Mouse (Mus musculus): ENCODE results near the gene Pik3r1.

DNA sequence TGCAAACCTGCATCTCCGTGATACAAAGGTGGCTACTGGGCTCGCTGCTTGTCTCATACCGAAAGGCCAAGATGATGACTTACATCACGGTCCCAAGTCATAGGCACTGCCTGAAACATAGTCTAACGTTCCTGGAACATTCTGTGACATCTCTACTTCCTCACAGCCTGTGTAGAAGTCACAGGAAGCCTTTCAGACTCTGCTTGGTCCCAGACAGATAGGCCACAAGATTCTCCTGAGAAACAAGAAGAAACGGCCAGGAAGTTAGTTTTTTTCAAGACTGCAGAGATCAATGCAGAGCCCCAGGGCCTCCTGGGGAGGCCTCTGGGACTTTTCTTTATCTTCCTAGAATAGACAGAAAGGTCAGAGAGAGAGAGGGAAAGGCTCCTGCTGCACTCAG, 29.0 kb upstream of the Pik3r1 start:
- no peak for TF ChIP-seq GATA1 (IDR thresholded peaks at IDR 0.05; ENCODE audit: borderline replicate concordance, low read length)
- no peak for TF ChIP-seq FLI1 (IDR thresholded peaks at IDR 0.05; ENCODE audit: low read length)

Measured in megakaryocyte, embryonic 14.5 days (primary cell).